Mouse (Mus musculus) right cerebral cortex, postnatal 25 days (tissue): ENCODE measurements around the gene Dscaml1.
A peak's percentile ranks its signal among the peaks of the same experiment; 100 is the strongest.

Experiments
- DNase-seq: peaks from one replicate; pipeline ENCODE4 v3.0.0; 2022

Dscaml1 gene

DNA sequence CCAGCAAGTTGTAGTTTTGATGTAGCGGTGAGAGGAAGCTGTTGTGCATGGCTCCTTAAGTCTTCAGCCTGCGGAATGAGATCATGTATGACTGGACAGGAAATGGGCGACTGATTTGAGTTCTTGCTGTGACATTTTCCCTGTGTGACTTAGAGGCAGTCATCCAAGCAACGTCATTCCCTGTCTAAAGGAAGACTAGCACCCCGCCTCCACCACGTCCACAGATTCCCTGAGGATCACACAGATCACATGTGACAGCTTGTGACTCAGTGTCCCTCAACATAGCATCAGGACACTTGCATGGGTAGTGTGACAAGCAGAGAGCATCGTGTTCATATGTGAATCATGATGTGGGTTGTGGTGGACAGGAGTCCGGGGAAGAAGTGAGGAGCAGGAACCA is 147.6 kb downstream of the Dscaml1 start:
- no peak for DNase-seq

DNA sequence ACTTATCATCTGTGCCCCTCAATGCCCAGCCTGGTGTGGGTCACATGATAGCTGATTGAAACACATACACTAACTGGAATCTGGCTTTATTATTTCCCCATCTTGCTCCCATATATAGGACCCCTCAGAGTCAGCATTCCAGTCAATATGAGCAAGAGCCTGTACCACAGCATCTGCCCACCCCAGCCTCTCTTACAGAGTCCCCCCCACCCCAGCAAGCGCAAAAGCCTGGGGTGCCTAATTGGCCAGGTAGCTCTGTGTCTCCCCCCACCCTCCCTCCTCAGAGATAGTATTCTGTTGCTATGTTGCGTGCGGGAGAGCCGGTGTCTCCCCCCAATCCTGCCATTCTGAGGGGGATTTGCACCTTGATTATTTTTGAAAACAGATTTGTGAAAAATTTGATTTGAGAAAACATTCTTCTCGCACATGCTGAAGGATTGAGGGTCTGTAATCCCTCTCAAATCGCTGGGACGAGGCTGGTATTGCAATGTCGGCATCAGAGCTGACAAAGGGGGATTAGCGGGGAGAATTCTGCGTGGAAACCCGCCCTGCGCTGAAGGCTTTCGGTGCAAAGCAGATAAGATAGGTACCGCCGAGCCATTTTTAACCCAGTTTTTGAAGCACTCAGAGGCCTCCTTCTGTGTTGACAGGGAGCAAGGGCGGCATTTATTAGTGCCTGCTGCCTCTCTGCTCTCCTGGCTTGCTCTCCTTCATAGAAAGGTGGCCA is 153.8 kb downstream of the Dscaml1 start:
- no peak for DNase-seq

DNA sequence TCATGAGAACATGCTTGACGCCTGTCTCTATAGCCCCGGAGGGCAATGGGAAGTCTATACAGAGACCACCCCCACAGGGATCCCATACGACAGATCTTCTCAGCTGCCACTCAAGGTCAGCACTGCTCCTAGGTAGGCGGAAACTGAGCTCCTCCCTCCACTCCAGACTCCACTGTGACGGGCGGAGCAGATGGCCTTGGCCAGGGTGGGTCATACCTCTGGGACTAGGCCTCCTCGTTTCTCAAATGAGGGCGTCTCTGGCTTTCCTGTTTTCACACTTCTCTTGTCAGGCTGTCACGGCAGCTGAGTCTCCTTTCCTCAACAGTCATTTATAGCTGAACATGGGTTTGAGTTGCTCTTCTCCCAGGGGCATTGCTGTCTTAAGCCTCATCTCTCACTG is 160.0 kb downstream of the Dscaml1 start:
- no peak for DNase-seq

DNA sequence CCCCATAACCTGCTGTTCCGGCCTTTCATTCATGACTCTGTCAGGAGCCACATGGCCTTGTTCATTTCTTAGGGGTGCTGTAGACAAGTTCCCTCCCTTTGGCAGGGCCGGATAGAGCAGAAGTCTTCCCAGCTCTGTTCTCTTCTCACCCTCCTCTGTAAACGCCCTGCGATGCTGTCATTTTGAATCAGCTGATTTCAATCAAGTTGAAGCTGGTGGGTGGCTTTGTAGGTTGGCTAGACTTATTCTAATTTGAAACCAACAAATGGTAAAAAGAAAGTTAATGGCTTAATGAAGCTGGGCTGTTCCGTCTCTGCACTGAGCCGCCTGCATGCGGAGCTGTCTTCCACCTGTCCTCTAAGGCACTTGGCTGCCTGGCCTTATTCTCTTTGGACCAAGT is 161.3 kb downstream of the Dscaml1 start:
- DNase-seq, result no peak

DNA sequence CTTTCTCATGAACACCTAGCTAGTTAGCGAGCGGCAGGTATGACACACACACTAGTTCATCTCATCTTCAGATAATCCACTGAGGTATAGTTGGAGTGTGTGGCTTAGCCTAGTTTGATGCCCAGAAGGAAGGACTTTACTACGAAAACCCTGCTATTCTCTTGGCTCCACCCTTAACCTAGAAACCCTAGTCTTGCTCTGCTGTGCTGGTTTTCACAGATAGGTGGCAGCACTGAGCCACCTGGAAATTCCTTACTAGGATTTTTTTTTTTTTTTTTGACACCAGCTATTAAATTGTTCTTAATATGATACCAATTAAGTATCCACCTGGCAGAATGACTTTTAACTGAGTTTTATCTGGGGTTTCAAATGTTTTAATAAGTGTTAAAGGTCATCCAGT is 163.4 kb downstream of the Dscaml1 start:
- no peak for DNase-seq

DNA sequence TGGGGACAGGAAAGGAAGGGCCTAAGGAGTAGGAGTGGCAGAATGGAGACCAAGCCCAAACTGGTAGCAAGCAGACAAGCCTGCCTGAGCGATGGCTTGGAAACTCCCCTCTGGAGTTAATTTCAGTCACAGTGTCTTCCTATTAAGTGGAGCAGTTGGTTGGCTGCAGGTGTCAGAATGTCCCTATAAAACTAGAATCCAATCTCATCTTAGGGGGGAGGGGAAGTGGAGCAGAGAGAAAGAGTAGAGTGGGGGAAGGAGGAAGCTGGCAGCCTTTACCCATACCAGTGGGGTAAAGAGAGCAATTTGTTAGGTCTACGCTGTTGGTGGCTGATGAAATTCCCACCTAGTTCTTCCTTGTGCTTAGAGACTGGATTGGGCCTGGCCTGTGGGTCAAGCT is 164.6 kb downstream of the Dscaml1 start:
- no peak for DNase-seq

DNA sequence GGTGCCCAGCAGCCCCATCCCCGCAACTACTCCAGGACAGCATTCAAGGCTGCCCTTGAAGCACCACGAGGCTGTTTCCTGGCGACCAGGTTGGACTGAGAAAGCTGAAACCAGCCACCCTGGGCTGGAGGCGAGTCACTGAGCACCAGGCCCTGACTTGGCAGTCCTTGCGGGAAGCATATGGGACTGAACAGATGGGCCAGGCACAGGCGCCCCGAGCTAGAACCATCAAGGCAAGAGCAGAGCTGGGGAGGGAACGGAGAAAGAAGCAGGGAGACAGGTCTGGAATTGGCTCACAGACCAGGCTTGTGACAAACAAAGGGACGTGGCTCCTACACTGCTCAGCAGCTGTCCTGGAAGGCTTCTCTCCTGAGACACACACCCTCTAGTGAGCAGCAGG is 165.9 kb downstream of the Dscaml1 start:
- DNase-seq, result peak; percentile 46

DNA sequence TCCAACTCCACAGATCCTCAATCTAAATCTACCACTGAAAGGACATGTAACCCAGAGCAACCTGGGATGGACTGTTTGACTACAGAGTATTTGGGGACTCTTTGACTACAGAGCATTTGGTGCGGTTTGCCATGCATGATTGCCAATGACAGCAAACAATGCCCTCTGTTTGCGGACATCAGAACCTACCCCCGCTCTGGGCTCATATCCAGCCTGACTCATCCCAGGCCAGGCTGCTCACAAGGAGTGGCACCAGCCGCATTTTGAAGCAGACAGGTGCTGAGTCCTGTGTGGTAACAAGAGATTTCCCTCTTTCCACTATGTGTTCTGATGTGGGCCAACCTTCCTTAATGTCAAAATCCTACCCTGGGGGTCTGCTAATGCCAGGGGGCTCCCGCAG is 171.7 kb downstream of the Dscaml1 start:
- no peak for DNase-seq

DNA sequence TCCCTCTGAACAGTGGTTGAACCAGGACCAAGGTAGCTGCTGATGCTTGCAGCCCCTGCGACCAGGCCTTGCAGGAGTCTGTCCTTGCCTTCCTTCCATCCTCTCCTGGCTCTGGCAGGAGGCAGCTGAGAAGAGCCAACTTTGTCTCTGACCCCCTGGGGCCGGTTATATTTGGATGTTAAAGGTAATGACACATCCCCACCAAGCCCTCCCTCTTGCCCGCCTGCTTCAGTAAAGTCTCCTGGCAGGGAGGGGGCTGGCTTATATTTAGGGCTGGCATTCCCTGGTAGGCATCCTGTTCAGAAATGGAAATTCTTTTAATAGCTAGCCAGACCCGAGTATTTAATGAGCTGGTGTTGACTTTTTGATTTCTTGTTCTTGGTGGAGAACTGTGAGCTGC is 172.9 kb downstream of the Dscaml1 start:
- DNase-seq, result no peak

DNA sequence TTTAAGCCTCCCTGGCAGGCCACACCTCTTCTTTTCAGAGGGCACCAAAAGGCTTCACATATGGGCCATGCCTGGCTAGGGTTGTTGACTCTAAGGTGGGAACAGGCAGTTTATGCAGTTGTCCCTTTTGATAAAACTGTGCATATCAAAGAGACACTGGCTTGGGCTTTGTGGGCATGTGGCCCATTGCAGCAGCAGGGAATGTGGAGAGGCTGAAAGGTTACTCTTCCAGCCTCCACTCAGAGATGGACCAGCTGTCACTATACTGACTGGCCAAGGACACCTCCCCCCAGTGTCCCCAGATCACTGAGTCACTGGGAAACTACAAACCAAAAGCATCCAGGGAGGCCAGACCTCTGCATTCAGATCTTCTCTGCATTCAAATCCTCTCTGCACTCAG is 180.9 kb downstream of the Dscaml1 start:
- DNase-seq, result no peak

DNA sequence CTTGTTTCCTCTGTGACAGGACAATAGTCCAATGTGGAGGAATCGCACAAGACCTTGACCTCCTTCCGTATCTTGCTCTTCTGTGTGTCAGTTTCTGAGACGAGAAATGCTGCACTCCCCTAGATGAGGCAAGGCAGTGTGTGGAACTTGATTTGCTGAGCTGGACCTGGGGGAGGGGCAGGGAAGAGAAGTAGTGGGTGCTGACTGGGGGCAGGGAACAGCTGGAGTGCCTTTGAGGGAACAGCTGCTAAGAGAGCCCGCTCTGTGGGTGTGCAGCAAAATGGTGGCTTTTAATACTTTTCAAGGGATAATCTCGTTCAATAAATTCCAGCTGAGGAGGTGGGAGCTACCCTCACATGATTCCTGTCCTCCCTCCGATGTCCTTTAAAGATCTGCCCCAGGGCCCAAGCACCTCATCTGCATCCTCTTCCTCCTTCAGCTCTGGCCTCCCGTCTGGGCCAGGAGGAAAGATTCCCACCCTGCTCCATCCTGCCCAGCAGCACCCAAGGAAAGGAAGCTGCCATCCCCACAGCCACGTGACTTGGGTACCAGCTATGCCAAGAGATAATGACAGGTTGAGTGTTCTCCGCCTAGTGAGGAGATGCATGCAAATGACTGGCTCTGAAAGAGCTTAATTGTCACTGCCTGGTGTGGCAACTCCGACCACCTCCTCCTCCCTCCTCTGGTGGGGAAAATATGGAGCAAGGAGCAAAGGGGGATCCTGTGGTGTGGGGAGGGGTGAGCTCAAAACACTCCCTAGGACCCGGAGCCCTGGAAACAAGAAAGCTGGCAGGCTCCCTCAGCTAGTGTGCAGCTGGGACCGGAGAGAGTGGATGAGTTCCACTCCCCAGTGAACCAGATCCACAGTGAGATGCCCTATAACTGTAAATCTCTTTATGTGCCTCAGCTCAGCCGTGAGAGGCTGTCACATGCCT is 181.9 kb downstream of the Dscaml1 start:
- peak; percentile 56 for DNase-seq

DNA sequence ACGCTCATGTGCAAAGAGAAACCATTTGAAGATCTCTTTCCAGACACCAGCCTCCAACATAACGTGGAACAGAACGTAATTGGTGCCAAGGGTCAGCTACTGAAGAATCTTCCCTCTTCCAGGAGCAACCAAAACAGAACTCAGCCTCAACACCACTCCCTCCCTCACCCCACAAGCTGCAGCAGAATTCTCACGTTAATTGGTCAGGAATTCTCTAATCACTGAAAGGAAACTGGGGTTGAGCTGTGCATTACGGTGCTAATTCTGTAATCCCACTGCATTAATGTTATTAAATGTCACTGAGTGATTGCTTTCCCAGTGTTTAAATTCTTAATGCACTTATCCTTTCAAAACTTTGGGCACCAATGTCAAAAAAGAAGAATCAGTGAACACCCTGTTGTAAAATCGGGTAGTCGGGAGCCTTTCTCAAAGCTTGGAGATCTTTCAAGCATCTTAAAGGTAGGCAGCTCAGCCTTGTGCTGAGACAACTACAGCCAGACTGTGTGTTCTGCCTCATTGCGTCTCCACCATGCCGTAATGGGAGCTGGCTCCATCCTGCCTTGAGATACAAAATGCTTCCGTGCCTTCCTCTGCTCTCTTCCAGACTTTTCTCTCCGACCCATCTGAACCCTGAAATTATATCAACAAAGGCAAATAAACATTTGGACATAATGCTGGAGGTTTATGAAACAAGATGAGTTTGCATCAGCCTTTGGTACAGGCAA is 184.1 kb downstream of the Dscaml1 start:
- no peak for DNase-seq

DNA sequence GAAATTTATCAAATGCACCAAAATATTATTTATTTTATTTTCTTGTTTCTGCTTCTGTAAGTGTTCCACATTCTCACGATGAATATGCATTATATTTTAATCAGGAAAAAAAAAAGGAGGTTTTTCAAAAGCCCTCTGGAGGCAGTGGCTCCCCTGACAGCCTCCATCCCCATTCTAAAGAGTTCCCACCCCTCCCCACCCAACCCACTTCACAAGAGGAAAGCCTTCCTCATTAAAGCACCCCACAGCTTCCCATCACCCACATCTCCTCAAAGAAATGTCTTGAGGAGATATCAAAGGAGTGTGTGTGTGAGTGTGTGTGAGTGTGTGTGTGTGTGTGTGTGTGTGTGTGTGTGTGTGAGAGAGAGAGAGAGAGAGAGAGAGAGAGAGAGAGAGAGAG is 188.2 kb downstream of the Dscaml1 start:
- DNase-seq, result no peak

DNA sequence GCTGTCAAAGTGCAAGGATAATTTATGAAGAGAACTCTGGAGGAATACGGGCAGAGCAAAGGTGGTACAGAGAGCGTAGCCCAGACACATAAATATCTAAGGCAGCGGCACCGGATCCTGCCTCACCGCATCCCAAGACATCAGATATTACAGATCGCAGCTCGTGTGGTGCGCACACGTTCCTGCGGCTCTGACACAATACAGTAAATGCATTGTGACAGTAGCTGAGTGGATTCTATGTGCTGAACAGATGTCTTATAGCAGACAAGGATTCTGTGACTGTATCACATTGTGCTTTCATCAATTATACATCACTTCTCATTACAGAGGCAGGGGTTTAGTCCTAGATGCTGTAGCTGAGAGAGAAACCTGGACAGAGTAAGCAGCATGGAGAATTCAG is 191.5 kb downstream of the Dscaml1 start:
- no peak for DNase-seq

DNA sequence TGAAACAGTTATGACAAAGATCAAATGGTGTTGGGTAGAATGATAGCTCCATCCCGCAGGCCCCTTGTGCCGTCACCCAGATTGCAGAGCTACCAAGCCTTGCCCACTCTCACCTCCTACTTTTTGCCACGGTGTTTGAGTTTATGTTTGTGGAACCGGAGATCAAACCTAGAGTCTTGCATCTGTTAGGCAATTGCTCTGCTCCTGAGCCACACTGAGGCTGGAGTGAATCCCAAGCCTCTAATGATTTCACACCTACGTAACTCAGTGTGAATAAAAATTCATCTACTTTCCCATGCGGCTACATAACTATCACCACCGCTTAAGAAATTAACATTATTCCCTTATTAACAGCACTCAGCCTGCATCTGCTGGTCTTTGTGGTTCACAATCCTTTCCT is 192.0 kb downstream of the Dscaml1 start:
- DNase-seq, result no peak

DNA sequence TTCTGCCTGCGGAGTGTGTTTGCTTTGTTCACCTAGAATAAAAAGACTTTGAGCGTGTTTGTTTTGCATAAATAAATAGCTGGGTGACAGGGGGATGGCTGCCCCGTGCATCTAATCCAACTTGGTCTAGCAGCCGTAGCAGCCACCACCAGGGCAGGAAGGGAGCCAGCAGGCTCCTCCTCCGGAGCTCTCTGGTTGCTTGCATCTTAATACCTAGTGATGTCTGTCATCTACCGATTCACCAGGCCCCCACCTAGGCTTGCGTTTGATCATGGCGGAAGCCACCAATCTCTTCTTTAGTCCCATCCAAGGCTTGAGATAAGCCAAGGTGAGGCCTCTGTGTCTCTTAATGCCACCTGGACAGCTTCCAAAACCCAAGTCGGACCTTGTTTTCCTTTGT is 193.6 kb downstream of the Dscaml1 start:
- no peak for DNase-seq

DNA sequence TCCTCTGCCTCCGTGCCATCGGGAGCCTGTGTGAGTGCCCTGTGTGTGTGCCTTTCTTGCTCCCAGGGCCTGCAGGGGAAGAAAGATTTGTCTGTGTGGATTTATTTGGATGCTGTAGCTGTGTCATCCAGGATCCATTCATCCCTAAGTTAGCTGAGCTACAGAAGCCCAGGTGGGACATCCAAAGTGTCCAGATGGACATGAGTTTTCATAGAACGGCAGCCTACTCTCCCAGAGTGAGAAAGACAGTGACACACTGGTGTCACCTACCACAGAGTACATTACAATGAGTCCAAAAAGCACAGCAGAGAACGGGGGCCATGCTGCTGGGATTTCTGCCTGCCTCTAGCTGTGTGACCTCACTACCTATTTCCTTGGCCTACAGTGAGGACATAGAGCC is 194.5 kb downstream of the Dscaml1 start:
- DNase-seq, result no peak

DNA sequence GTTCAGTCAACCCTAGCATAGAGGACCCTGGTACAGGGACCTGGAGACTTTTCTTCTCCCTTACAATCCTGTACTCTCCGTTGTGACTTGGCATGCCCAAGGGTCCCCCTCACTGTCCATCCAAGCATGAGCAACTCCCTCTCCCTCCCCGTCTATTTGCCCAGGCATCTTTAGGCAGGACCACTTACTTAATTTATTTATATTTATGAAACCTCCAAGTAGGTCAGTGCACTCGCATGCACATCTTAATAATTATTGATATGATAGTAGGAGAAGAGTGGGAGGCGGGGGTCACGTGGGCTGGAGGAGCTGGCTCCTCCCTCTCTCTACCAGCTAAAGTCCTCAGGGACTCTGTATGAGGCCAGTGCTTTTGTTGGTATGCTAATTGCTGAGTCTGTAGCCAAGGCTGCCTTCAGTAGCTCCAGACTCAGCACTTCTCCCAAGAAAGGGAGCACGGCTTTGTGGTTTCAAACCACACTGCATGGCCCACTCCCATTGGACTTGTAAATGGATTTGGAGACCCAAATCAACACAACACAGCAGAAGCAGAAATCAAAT is 199.5 kb downstream of the Dscaml1 start:
- DNase-seq, result no peak

DNA sequence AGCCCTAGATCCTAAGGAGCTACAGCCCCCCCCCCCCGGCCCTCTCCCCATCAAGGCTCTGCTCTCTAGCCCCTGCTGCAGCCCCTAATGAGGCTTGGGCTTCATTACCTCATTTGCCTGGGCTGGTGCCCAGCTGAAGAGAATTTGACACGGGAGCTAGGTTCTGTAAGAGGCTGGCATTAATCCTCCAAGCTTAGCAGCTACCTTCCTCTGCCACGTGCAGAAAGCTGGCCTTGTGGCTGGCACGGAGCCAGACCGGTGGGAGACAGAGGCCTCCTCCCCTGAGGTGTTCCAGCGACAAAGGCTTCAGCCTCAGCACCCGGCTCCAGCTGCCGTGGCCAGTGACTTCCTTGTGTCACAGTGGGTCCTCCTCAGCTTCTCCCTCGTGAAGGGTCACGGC is 206.1 kb downstream of the Dscaml1 start:
- DNase-seq, result no peak

DNA sequence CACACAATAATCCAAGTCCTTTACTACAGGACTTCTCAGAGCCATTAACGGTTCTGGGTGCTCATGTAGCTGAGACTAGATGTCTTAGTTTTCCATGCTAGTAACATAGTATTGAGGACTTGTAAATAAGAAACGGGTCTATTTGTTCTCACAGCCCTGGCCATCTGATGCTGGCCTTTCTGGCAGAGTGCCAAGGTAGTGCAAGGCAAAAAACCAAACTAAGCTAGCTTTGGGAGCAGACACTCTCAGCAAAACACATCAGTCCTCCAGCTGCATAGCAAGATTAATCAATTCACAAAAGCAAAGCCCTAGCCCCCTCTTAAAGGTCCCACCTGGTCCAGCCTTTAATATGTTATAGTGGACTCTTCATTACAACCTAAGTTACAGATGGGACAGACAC is 206.6 kb downstream of the Dscaml1 start:
- DNase-seq, result no peak

DNA sequence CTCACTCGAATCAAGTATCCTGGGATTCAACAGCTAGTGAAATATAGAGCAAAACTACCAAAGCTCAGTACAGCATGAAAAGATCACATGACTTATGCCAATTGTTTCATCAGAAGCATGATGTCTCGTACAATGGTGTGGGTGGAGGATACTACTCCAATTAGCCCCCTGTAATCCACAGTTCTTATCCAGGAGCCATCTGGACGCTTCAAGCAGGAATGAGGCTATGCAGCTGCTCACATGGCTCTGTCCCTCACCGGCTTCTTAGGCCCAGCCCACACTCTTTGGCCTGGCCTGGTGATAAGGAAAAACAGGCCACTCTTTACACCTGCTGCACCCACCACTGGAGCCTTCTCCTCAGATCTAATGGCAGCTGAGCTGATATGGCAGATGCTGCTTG is 208.6 kb downstream of the Dscaml1 start:
- DNase-seq, result no peak

DNA sequence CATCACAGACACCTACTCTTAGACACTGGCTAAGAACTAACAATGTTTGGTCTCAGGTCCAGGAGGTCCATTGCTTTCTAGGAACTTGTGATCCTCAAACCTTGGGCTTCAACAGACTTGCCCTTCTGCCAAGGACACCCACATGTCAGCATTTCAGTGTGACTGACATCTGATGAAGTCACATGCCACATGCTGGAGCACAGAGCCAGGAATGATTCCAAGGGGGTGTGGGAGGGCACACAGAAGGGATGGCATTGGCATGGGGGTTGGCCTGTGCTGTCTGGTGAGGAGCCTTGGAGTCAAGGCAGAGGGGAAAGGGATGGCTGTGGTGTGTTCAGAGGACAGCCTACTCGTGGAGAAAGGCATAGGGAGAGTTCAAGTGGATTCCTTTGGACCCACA is 210.9 kb downstream of the Dscaml1 start:
- no peak for DNase-seq

DNA sequence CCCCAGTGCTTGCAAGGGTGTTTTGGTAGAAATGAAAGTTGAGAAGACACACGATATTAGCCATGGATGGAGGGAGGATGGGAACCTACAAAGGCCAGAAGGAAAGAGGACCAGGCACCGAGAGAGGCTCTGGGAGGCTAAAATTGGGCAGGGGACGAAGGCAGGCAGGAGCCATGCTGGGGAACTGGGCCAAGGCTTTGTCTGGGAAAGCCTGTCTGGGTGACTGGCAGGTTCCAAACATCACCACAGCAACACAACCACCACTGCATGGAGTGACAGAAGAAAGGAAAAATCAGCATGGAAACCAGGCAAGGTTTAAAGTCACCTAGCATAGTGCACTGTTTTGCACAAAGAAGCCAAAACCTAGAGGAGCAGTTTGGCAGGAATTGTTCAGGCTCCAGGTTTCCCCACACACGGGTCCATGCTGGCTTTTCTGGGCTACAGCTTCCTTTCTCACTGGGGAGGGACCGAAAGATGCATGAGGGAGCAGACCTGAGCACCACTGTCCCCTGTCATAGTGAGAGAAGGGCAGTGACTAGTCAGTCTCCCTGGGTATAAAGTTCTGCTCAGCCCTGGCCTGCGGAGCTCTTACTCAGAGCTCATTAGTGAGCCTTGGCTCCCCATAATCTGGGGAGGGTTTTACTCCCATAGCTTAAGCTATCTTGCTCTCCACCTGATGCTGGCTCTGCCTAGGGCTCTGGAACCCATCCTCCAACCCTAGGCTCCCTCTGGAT is 211.9 kb downstream of the Dscaml1 start:
- DNase-seq, result no peak
